Mouse (Mus musculus) granulocyte monocyte progenitor cell, adult 5-6 weeks (primary cell): ENCODE data around the gene Anapc11. TPM values are rescaled to one million over a fixed set of nuclear protein-coding genes. Genes with fewer than 3 reads are reported as not detected.
A peak's percentile ranks its signal among the peaks of the same experiment; 100 is the strongest.

ENCODE experiments used
- ATAC-seq: replicated peaks from 2 replicates; pipeline ENCODE4 v1.8.0; 2016; ENCODE audit warnings: mild to moderate bottlenecking, moderate TSS enrichment, inconsistent platforms; ENCODE audit not compliant: poor library complexity, severe bottlenecking
- total RNA-seq, 2 experiments: library from RNA; stranded (forward) in 1 of 2; stranded (reverse) in 1 of 2; fragments of 200-712, 200-1000 nt in 1 of 2; fragments of >200 nt in 1 of 2; fragmentation: Nextera tagmentation in 1 of 2; gene quantifications; 2 replicates each; pipeline ENCODE4 v1.2.3; 2014 to 2017

Gene Anapc11
- total RNA-seq, 2 experiments from 2014 or later = 26.9 to 80.9 TPM

DNA sequence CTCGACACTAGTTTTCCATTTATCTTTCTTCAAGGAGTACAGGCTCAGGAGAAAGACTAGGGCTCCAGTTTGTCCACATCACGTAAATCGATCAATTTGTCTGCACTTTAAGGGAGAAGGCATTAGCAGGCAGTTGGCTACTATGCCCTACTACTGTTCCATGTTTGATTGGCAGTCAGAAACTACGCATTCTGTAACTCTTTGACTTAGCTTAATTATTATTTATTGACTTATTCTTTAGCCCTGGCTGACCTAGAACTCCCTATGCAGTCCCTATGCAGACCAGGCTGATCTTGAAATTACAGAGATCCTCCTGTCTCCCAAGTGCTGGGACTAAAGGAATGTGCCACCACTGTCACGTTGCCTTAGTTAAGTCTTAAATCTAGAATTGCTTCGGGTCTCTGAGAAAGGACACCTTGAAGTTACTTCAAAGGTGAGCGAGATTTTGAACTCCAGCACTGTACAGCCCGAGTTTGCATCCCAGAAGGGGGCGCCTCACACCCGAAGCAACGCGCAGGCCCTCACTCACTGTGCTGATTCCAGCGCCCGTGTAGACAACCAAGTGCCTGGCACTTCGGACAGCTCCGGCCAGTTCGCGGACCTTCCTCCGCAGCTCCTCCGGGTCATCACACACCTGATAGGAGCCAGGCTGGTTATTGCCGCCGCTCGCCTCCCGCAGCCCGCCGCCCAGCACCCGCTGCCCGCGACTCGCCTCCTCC is 25.9 kb downstream of the Anapc11 start:
- ATAC-seq = 0 out of 2 replicates have a peak, but pooled peaks have one; percentile 18

DNA sequence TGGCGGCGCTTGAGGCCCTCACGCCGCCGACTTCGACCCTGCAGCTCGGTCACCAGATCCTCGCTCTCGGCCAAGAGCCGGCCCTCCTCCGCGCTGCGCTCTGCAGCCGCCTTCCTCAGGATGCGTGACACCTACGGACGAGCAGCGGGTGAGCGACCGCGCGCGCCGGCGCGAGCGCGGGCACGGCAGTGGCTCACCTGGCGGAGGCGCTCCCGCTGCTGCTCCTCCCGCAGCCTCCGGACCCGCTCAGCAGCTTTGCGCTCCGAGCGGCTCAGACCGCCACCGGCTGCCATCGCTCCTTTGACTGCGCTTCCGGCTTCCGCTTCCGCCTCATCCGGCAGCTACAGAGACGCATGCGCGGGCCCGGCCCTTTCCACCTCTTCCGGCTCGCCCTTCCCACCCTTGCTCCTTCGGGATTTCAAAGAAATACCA is 26.5 kb downstream of the Anapc11 start:
- ATAC-seq = peak; percentile 28

DNA sequence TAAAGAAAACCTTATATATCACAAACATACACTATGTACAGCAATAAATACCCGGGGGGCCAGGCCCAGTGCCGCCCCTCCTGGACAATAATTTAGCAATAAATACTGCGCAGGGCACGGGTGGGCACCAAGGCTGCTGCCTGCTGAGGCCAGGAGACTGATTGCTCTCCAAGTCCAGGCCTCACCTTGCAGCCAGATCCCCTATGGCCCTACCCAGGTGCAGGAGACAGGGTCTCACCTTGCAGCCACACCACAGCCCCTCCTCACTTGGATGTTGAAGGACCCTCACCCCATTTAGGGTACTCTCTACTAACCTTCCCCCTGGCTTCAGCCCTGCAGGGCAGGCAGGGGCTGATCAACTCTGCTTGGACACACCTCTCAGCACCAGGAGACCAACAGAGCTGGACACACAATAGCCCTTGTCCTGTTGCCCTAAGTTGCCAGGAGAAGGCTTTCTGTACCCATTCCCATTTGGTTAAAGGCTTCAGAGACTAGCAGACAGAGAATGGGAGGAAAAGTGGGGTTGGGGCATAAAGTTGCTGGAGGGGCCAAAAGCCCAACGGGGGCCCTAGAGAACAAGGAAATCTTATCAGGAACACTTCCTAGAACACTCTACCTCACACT is 27.0 kb downstream of the Anapc11 start, which contains the start of gene Sirt7:
Sirt7 (minus strand) TSS at position 89 of the 624 bp plus-strand sequence.
- no peak for ATAC-seq

DNA sequence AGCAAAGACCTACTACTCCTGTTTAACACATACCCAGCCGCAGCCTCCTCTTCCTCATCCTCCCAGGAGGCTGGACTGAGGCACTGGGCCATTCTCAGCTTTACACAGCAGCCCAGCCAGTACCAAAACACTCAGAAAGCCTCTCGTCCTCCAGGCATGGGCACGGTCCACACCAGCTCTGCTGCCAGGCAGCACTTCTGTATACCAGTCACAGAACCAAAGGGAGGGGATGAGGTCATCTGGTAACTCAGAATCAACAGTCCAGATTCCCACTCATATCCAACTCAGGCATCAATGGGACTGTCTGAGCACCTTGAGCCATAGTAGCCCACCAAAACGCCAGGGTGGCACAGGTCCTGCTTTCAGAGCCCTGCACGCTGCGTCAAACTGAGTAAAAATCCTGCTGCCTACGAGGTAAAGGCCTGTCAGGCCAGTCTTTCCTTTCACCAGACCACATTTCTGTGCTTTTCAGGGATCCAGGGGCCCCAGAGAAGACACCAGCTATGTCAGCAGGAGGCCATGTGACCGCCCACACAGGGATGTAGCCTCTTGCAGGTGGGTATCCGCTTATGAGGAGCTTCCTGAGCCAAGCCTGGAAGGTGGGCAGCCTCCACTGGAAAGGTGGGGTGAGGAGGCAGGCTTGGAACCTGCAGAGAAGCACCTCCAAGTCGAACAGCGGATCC is 28.7 kb downstream of the Anapc11 start:
- ATAC-seq = no peak

DNA sequence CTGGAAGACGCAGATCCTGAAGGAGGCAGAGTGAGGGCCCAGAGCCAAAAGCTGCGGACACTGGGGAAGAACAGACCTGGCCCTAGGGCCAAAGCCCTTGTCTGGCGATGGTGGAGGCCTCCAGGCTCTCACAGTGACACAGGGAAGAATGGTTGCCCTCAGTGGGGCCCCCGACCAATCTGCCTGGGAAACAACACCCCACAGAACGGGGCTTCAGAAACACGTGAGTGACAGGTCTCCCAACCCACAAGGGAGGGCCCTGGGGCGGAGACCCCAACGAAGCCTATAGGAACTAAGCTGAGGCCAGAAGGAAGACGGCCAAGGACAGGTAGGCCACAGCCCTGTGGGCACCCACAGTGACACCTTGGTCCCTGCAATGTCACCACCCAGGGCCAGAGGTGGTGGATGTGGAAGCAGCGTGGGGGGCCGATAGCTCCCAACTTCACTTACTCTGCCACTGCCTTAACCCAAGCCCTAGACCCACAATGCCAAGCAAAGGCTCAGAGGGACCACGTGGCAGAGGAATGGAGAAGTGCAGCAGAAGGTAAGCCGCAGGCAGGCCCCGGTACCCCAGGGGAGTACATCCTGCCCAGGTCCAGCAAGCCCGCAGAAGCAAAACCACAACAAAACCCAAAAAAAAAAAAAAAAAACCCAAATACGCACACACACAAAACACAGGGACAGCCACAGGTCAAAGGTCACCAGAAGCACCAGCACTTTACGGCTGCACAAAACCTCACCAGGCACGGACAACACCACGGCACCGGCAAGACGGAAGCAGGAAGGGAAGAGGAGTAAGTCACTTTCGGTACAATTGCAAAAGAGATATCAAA is 29.5 kb downstream of the Anapc11 start:
- peak; percentile 26 for ATAC-seq

DNA sequence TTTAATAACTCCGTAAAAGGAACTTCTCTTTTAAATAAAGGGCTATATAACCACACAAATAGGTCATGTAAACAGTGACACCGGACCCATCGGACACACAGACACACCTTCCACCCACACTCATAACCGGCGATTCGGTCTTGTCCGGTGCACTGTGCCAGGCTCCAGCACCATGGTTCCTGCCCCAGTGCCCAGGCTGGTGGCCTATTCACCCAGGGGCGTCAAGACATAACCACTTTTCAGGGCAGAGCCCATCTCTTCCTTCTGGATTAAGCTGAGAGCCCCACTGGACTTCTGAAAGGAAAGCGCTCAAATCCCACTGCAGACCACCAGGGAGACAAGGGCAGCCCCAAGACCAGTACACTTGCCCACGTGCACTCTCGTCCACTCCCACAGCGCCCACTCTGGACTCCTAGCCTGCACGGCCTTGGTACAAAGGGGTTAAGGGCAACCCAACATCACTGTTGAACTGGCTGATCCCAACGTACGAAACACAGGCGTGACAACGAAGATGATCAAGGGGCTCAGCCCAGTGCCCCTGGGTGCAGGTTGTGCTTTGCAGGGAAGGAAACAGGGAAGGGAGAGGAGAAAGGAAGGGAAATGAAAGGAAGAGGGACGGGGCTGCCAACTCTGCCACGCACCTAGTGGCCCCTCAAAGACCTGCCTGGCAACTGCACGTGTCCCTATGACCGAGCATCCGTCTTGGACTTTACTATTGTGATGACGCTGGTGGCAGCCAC is 30.6 kb downstream of the Anapc11 start:
- ATAC-seq = no peak

DNA sequence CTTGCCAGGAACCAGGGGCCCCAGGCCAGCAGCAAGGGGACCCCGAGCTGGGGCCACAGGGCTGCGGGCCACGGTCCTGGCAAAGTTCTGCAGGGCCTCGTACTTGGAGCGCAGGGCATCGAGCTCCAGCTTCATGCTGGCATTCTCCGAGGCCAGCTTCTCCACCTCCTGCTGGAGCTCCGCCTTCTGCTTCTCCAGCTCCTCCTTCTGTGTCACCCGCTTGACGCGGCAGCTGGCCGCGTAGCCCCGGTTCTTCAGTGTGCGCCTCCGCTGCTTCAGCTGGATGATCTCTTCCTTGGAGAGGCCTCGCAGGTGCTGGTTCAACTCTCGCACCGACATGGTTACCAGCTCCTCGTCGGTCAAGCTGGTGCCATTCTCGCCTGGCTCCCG is 31.1 kb downstream of the Anapc11 start:
- peak; percentile 13 for ATAC-seq

DNA sequence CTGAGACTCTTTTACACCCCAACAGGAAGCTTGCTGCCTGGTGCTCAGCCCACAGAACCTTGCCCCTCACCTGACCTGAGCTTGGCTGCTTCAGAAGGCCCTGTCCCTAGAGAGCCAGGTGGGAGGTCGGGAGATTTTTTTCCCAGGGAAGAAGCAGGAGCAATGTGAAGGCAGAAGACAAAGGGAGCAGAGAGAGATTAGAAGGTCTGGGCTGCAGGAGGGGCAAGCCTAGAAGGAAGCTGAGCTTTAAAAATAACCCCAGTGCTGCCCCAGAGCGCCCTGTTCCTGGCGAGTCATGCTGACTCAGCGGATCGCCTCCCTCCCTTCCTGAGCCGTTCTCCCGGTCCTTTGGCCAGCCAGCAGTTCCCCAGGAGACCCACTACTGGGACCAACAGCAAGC is 31.7 kb downstream of the Anapc11 start:
- ATAC-seq = 0 out of 2 replicates have a peak, but pooled peaks have one; percentile 5

DNA sequence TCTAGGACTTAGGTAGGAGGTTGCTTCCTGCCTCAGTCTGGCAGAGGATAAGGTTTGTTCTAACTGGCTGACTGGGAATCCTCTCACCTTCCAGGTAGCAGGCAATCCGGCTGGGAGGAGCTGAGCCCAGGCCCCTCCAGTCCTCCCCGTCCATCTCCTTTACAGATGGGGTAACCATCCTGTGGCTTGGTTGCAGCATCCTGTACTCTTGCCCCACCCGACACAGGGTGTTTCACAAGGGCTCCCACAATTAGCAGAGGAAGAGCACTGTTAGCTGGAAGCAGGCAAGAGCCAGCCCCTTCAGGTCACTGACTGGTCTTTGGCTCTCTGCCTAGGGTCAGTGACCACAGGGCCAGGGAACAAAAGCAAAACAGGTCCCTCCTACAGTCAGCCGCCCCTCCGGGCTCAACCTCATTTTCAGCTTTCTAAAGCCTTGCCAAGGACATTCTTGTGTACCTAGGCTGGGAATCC is 32.2 kb downstream of the Anapc11 start:
- ATAC-seq = peak; percentile 61

DNA sequence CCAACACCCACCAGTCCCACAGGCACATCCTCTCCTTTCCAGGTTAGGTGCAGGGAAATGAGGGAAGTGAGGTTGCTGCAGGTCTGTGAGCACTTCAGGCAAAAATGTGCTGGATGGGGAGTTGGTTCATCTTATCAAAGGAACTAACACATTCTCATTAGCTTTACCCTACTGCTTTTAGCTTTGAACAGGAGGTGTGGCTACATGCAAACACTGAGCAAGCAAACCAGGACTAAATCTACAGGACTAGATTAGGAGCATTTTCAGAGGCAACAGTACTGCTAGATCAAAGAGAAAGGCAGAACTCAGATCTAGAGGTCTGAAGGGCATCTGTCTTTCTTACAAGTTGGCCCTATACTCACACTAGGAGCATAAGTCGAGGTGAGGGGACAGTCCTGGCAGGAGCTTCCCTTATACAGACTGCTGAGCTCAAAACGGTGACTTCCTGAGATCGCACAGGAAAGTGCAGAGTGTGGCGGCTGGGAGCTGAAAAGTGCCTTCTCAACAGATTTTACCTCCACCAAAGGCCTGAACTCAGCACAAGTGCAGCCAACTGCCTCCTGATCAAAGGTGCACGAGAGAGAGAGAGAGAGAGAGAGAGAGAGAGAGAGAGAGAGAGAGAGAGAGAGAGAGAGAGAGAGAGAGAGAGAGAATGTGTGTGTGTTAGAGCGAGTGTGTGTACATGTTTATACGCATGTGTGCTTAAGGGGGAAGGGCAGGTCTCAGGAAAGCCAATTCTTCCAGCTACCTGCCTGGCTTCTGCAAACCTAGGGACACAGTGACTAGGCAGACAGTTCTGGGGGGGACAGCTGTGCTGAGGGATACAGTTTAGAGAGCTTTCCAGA is 32.9 kb downstream of the Anapc11 start:
- ATAC-seq = no peak

DNA sequence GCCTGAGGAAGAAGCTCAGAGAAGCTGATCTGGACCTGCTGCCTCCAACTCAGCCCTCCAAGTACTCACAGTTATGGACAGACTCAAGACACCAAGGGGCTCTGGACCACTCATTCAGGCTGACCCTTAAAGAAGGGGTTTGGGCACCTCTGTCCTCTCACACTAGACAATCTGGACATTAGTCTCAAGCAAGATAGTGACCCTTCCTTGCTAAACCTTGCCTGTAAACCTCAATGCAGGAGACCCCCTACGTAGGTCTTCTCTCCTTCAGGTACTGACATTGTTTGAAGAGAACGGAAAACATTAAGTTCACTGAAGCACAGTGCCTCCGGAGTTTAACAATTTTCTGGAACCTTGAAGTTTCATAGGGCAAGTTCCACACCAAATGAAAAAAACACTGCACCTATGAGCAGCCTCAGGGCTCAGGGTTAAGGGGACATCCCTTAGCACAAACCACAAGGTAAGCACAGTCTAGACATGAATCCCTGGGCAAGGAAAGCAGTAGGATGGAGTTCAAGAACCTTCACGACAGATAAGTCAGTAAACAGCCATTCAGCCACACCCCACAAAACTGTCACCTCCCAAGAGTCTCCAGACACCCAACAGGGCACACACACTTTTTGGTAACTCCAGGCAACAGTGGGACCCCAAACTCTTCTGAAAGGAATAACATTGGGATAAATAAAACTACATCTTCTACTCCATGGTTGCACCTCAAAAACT is 33.7 kb downstream of the Anapc11 start:
- ATAC-seq = no peak

DNA sequence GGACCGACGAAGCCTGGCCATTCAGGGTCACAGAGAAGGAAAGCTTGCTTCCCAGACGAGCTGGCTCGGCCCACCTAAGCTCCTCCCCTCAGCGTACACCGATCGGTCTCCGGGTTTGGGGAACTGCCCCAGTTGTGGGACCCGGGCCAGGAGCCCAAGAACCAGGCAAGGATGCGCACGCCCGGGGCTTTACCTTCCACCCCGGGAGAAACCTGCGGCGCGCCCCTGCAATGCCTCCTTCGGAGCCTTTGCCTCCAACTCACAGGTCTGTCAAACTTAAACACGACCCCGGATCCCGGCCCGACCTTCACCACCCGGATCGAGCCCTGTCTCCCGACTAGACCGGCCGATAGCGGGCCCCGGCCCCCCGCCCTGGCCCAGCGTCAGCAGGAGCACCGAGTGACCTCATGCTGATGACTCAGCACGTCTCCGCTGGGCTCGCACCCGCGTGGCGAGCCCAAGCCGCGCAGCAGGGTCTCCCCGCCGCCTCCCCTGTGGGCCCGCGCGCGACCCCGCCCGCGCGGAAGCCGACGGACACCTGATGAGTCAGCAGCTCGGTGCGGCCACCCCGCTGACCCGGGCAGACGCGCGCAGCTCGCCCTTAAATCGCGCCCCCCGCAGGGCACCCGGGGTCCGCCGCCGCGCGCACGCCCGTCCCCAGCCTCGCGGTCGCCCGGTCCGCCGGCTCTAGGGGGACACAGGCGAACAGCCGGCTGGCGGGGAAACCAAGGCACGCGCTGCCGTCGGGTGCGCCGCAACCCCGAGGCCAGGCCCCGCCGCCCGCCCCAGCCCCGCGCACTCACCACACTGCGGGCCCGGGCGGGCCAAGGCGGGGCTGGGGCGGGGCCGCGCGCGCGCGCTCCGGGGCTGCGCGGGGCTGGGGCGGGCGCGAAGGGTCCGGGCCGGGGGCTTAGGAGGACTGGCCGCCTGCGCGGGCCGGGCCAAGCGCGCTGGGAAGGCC is 34.6 kb downstream of the Anapc11 start:
- peak; percentile 26 for ATAC-seq

DNA sequence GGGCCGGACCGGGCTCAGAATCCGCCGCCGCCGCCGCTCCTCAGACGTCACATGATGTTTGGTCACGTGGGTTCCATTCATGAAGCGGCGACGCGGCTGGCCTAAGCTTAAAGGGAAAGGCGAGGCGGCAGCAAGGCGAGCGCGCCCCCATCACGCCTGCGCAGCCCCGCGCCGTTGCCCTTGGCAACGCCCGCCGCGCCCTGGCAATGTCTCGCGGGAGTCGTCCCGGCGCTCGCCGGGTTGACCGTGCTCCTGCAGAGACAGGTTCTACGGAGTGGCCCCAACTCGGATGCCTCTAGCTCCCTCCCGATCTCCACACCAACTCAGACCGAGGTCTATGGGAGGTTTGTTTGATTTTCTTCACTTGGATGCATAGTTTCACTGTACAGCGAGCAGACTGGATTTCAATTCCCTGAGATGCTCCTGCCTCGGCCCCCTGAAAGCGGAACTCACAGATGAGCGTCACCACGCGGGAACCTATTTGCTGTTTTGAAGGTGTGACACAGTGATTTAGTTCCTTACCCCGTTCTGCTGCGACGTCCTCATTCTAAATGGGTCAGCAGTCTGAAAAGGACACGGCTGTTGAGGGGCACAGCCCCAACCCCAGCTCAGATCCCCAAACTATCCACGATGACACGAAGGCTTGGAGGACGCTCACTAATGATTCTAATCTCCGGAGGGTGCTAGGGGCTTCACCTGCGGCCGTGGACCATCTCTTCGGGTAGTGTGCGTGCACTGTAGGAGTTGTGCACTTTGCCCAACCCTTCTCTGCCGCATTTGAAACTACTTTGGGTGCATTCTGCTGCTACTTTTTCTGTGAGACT is 35.5 kb downstream of the Anapc11 start, which contains the start of gene Mafg:
Mafg (minus strand) TSS at position 81 of the 824 bp plus-strand sequence.
- ATAC-seq = peak; percentile 33

DNA sequence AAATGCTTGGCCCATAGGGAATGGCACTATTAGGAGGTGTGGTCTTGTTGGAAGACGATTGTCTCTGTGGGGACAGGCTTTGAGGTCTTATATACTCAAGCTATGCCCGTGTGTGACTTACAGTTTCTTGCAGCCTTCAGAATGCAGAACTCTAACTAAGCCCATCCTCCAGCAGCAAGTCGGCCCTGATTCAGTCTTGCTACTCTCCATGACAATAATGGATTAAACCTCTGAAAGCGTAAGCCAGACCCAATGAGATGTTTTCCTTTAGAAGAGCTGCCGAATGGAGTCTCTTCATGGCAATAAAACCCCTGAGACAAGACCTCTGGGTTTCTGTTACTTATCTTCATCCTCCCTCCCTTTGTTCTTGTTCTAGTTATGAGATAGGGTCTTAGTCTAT is 36.6 kb downstream of the Anapc11 start:
- ATAC-seq = no peak

DNA sequence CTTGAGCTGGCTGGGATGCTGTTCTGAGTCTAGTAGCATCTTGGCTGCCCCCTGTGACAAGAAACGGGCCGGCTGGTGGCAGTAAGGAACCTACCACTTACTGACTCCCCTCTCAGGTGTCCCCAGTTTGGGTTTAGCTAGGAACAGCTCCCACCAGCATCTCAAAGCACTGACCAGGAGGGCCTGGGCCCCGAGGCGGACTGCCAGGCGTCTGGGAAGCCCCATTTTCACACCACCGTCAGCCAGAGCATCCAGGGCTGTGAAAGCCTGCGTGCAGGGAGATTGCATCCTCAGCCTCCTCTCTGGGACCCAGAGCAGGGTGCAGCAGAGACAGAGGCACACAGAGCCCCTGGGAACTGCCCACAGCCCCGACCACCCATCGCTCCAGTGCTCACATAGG is 43.0 kb downstream of the Anapc11 start:
- no peak for ATAC-seq

DNA sequence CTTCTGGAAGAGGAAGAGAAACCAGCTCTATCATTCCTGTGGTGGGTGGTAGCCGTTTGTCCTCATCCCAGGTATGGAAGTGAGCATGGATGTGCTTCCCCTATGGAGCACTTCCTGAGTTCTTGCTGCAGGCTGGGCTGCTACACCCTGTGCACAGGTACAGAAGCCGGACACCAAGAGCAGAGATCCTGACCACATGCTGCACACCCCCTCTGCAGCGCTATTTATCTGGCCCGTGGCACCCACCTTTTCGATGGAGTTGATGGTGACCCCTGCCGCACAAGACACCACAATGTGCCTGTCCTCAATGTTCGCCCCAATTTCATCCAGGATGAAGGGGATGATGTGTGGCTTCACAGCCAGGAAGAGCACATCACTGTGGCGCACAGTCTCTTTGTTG is 43.6 kb downstream of the Anapc11 start:
- ATAC-seq = peak; percentile 46; the same call in 1 of the 2 replicates
